Mouse (Mus musculus) thymus, adult 2 months (tissue): ENCODE measurements at regions not wholly inside any gene's neighbourhood (a gene's known extent, or its start where the extent isn't known, plus 50 kb on each side); places are given as distances from the start of the nearest gene placed in this dataset.

Experiments
- DNase-seq: peaks from one replicate; pipeline ENCODE4 v3.0.0; 2021
- H3K27ac ChIP-seq: fragments of 200-500 bp; 2 replicates; pipeline ENCODE4 v1.5.1; 2012; ENCODE audit warnings: low read length, control low read depth; ENCODE audit not compliant: control insufficient read depth, insufficient read depth
- H3K27me3 ChIP-seq: fragments of 200-500 bp; 2 replicates; pipeline ENCODE4 v1.6.1; 2012; ENCODE audit warnings: mild to moderate bottlenecking, low read length, moderate library complexity, mixed read lengths; ENCODE audit not compliant: control insufficient read depth, insufficient read depth
- H3K36me3 ChIP-seq: fragments of 200-500 bp; 2 replicates; pipeline ENCODE4 v1.6.1; 2012; ENCODE audit warnings: mild to moderate bottlenecking, low read length, moderate library complexity; ENCODE audit not compliant: control insufficient read depth, insufficient read depth
- H3K4me1 ChIP-seq: fragments of 200-500 bp; replicated peaks from 2 replicates; pipeline ENCODE4 v1.6.1; 2012; ENCODE audit warnings: low read length; ENCODE audit not compliant: control insufficient read depth, insufficient read depth
- H3K4me3 ChIP-seq: fragments of 200-500 bp; 2 replicates; pipeline ENCODE4 v1.5.1; 2012; ENCODE audit warnings: mild to moderate bottlenecking, low read length, control low read depth, moderate library complexity; ENCODE audit not compliant: control insufficient read depth, insufficient read depth
- CTCF ChIP-seq: fragments of 200-500 bp; IDR thresholded peaks from 2 replicates; pipeline ENCODE4 v1.5.1; 2012; ENCODE audit warnings: mild to moderate bottlenecking, control low read depth, low read length, moderate library complexity, borderline replicate concordance; ENCODE audit not compliant: control insufficient read depth, poor library complexity, insufficient read depth; ENCODE audit errors: extremely low read depth
- POLR2A ChIP-seq: fragments of 200-500 bp; IDR thresholded peaks from 2 replicates; pipeline ENCODE4 v1.6.1; 2012; ENCODE audit warnings: mild to moderate bottlenecking, low read length, control low read depth, moderate library complexity; ENCODE audit not compliant: control insufficient read depth, poor library complexity, insufficient read depth; ENCODE audit errors: extremely low read depth
- WGBS: fragments of 180-500 bp; shearing (Covaris S2); methylation state at CpG from one replicate; pipeline ENCODE4 v1.1.7; 2018; 5-methylcytosine and 5-hydroxymethylcytosine counted together

DNA sequence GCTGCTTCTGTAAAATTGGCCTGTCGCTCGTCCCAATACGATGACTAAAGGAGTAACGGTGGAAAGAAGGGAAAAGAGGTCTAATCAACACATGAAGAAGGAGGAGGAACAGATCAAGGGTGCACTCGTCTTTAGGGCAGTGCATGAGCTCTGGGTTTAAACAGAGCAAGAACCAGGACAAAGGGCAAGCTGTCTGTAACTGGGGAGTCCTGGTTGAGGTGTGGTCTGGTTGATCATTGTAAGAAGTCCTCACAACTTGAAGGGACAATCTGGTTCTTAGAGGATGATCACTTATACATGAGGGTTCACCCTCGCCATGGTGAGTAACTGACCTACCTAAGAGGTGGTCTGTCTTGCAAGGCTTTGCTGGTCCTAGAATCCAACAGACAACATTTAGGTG, 105.2 kb upstream of the Gls start:
- WGBS, result 91% methylated on average over 6 of the region's 6 CpGs
- TF ChIP-seq POLR2A (no peak), CTCF (no peak)
- no peaks in the 10 kb centered on the region for H3K27me3 ChIP-seq
- no peak overlapping the region for H3K4me3 ChIP-seq
- no peak overlapping the region for H3K27ac ChIP-seq
- H3K36me3 ChIP-seq, result no peaks in the 10 kb centered on the region
- no peak for DNase-seq
- H3K4me1 ChIP-seq, result no peaks in the 10 kb centered on the region

DNA sequence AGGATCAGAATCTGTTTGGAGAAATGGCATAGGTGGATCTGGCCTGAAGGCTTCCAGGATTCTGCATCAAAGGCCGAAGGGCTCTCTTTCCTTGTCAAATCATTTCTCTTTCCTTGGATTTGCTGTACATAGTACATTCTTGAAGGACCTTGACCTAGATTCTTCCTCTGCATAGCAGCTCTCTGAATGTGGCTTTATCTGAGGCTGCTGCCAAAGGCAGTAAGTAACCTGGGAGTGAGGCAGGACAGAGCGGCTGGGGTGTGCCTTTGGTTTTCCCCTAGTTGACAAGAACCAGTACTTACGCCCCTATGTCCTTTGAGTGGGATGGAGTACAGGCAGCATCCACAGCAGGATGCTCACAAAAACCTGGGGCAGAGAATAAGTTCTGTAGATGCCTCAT, 103.7 kb upstream of the Gls start:
- no peaks in the 10 kb centered on the region for H3K27me3 ChIP-seq
- H3K4me1 ChIP-seq, result no peaks in the 10 kb centered on the region
- H3K27ac ChIP-seq, result no peak overlapping the region
- 96% methylated on average over 3 of the region's 3 CpGs for WGBS
- no peak overlapping the region for H3K4me3 ChIP-seq
- H3K36me3 ChIP-seq, result no peaks in the 10 kb centered on the region
- no peak for DNase-seq
- TF ChIP-seq CTCF (no peak), POLR2A (no peak)

DNA sequence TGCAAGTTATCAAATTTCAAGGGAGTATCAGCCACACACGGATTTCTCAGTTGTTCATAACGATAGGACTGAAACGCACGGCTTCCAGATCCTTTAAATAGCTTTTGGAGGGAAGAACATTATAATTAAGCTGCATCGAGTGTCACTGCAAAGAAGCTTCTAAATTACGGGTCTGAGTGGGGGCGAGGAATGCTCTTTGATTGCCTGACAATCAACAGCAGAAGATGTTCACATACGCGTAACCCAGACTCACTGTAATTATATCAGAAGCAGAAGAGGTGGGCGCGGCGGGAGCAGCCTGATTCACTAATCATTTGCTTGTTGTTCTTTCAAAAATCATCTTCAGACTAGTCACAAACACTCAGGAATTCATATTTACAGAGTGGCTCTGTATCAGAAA, 99.0 kb upstream of the Gls start:
- no peak for DNase-seq
- H3K36me3 ChIP-seq, result no peaks in the 10 kb centered on the region
- H3K4me3 ChIP-seq, result no peak overlapping the region
- H3K27ac ChIP-seq, result no peak overlapping the region
- no peaks in the 10 kb centered on the region for H3K4me1 ChIP-seq
- no peaks in the 10 kb centered on the region for H3K27me3 ChIP-seq
- WGBS, result 92% methylated on average over 12 of the region's 12 CpGs
- TF ChIP-seq CTCF, result no peak
- no peak for TF ChIP-seq POLR2A

DNA sequence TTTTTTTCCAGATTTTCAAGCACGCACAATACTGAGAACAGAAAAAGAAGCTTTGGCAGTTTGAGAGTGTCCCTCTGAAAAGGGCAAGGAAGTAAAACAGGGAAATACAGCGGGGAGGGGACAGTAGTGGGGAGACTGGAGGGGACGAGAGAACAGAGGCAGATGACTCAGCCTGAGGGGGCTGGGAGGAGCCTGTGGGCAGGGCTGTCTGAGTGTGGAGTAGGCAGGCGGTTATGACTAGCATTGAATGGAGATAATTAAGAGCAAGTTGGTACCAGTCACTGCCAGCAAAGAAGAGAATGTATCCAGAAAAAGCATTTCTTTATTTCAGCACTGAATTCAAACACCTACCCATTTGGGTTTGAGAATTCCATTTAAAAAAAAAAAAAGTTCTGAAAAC, 98.4 kb upstream of the Gls start:
- H3K4me1 ChIP-seq, result no peaks in the 10 kb centered on the region
- TF ChIP-seq POLR2A (no peak), CTCF (no peak)
- 41% methylated on average over 4 of the region's 4 CpGs for whole genome bisulfite sequencing
- no peaks in the 10 kb centered on the region for H3K27me3 ChIP-seq
- no peaks in the 10 kb centered on the region for H3K36me3 ChIP-seq
- H3K4me3 ChIP-seq, result no peak overlapping the region
- no peak overlapping the region for H3K27ac ChIP-seq
- DNase-seq, result peak; percentile 5

DNA sequence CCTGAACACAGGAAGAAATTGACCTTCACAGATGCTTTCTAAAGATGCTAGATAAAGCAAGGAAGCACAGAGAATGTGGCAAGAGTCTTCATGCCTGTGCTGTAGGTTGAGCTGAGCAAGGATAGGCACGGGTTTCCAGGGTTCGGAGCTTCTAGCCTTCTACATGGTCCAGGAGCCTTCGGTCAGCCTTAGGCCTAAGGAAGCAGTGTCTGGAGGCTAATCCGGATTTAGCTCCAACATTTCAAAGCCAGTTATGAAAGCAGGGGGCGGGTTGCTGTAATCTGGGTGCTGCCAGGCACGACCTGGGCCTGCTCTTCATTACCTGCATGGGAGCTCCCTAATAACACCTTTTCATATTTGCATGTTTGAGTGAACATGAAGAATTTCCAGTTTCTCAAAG, 97.5 kb upstream of the Gls start:
- H3K4me3 ChIP-seq, result no peak overlapping the region
- H3K27me3 ChIP-seq, result no peaks in the 10 kb centered on the region
- no peak for DNase-seq
- 94% methylated on average over 6 of the region's 6 CpGs for WGBS
- no peak for TF ChIP-seq CTCF
- no peak for TF ChIP-seq POLR2A
- H3K4me1 ChIP-seq, result no peaks in the 10 kb centered on the region
- no peak overlapping the region for H3K27ac ChIP-seq
- H3K36me3 ChIP-seq, result no peaks in the 10 kb centered on the region

DNA sequence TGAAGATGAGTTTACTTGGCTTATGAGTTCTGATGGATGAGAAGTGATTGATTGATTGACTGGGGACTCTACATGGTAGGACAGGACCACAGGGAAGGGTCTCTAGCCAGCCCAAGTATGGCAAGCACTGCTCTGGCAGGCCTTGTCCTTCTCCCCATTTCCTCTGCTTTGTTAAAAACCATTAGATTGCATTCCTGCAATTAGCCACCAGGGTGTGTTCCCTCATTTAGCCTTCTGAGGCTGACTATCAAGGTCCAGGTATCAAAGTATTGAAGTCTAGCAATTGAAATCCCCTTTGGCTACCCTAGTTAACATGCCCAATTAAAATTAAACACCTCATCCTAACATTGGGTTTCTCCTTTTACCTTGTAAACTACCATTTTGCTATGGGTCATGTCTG, 95.5 kb upstream of the Gls start:
- DNase-seq, result peak; percentile 2
- no peak overlapping the region for H3K4me3 ChIP-seq

DNA sequence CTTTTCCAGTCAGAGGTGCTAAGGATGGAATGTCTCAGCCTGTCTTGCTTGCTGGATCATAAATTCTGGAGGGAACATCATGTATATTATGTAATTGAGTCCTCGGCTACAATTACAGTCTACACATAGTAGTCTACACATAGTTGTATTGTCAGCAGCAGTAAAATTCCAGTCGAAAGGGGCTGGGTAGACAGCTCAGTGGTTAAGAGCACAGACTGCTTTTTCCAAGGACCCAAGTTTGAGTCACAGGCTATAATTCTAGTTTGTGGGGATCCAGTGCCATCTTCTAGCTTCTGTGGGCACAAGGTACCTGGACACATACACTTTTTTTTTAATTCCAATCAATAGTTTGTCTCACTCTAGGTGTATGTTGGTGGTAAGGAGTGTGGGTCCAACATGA, 91.3 kb upstream of the Gls start:
- no peaks in the 10 kb centered on the region for H3K27me3 ChIP-seq
- no peaks in the 10 kb centered on the region for H3K4me1 ChIP-seq
- no peaks in the 10 kb centered on the region for H3K36me3 ChIP-seq
- 93% methylated on average over 2 of the region's 2 CpGs for WGBS
- no peak for TF ChIP-seq CTCF
- TF ChIP-seq POLR2A, result no peak
- H3K4me3 ChIP-seq, result no peak overlapping the region
- DNase-seq, result no peak
- no peak overlapping the region for H3K27ac ChIP-seq

More for the DNA sequence above, 95.5 kb upstream of the Gls start:
- Histone ChIP-seq H3K27me3 (no peaks in the 10 kb centered on the region), H3K27ac (no peak overlapping the region), H3K4me1 (no peaks in the 10 kb centered on the region), H3K36me3 (no peaks in the 10 kb centered on the region)
- TF ChIP-seq CTCF, result no peak
- TF ChIP-seq POLR2A, result no peak
